Mouse (Mus musculus) limb, embryonic 12.5 days (tissue): Measurements from ENCODE around the gene 1700021F07Rik. TPM values are rescaled to one million over a fixed set of nuclear protein-coding genes. Genes with fewer than 3 reads are reported as not detected.

Experiments used
- ATAC-seq: fragments of 200-750 bp; cut with Nextera tagmentation; 2 replicates; pipeline ENCODE4 v1.8.0; 2017; ENCODE audit warnings: low read depth, moderate TSS enrichment; ENCODE audit not compliant: insufficient number of reproducible peaks, insufficient read depth, low FRiP score, low TSS enrichment
- H3K27ac ChIP-seq: fragments of 300-500 bp; sonication (generic); 2 replicates; pipeline ENCODE4 v1.5.1; 2016; ENCODE audit warnings: mild to moderate bottlenecking, moderate library complexity
- H3K27me3 ChIP-seq: fragments of 300-500 bp; sonication (generic); 2 replicates; pipeline ENCODE4 v1.6.1; 2016; ENCODE audit warnings: mild to moderate bottlenecking, moderate library complexity
- H3K36me3 ChIP-seq: fragments of 300-500 bp; sonication (generic); 2 replicates; pipeline ENCODE4 v1.6.1; 2016; ENCODE audit warnings: mild to moderate bottlenecking, moderate library complexity
- H3K4me1 ChIP-seq: fragments of 300-500 bp; sonication (generic); replicated peaks from 2 replicates; pipeline ENCODE4 v1.6.1; 2016
- H3K4me2 ChIP-seq: fragments of 300-500 bp; sonication (generic); 2 replicates; pipeline ENCODE4 v1.6.1; 2016; ENCODE audit warnings: mild to moderate bottlenecking, moderate library complexity
- H3K4me3 ChIP-seq: fragments of 300-500 bp; sonication (generic); replicated peaks from 2 replicates; pipeline ENCODE4 v1.5.1; 2016; ENCODE audit warnings: mild to moderate bottlenecking
- H3K9ac ChIP-seq: fragments of 300-500 bp; sonication (generic); replicated peaks from 2 replicates; pipeline ENCODE4 v1.6.1; 2016; ENCODE audit warnings: mild to moderate bottlenecking, moderate library complexity
- H3K9me3 ChIP-seq: fragments of 300-500 bp; sonication (generic); 2 replicates; pipeline ENCODE4 v1.6.1; 2016; ENCODE audit warnings: mild to moderate bottlenecking, moderate library complexity
- WGBS: fragments of 180-500 bp; shearing (Covaris S2); methylation state at CpG from one replicate; pipeline ENCODE4 v1.1.7; 2016; 5-methylcytosine and 5-hydroxymethylcytosine counted together
- polyA plus RNA-seq: library from polyadenylated mRNA; unstranded; fragments of >200 nt; fragmentation: Nextera tagmentation; extraction: Ambion mirVana; gene quantifications from 2 replicates; pipeline ENCODE4 v1.2.1, GENCODE M21; 2016

The 1700021F07Rik gene
- not detected in 2 replicates for polyA plus RNA-seq

DNA sequence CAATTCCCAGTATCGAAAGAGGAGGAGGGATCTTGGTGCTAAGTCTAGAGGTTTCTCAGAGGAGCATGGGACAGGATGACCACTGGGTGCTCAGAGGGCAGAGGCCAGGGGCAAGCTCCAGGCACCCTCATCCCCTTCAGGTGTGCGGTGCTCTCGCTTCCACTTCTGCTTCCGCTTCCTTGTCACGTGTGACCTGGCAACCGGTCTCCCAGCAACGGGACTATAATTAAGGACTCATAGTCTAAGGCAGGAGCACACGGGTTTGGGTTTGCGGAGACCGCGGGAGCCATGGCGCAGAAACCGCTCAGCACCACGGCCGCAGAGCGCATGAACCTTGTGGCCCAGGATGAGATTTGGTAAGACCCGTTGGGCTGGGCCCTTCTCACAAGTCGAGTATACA is at the start of gene 1700021F07Rik:
TSS of gene 1700021F07Rik (plus strand) at position 211 of the 400 bp plus-strand sequence.
- Histone ChIP-seq H3K9me3 (no peaks in the 10 kb centered on the region), H3K27ac (no peak within 1 kb of the TSS), H3K4me2 (no peak within 1 kb of the TSS), H3K9ac (no peak within 1 kb of the TSS), H3K36me3 (no peaks in the 10 kb centered on the region), H3K4me3 (no peak within 1 kb of the TSS), H3K27me3 (no peaks in the 10 kb centered on the region), H3K4me1 (peaks cover 13% of the 10 kb centered on the region)
- WGBS, result 91% methylated on average over 18 of the region's 18 CpGs
- ATAC-seq, result no peak

DNA sequence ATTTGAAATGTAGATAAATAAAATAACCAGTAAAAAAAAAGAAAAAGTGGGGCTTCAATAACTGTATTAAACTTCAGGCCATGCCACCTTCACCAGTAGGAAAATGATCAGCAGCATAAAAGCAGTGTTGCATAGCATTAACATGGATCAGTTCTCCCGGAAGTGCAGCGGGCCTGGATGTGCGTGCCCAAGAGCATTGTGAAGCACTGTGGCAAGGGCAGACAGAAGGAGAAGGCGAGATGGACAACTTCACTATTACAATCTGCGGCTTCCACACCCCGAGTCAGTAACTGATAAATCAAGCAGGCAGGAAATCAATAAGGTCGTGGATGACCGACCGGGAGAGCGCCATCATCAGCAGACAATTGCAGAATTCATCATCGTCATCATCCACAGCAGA is 49.2 kb upstream of the 1700021F07Rik start:
- WGBS, result 76% methylated on average over 11 of the region's 11 CpGs
- Histone ChIP-seq H3K27ac (no peak overlapping the region), H3K9ac (no peak overlapping the region), H3K4me2 (no peak overlapping the region), H3K4me3 (no peak overlapping the region), H3K27me3 (no peaks in the 10 kb centered on the region), H3K36me3 (no peaks in the 10 kb centered on the region), H3K4me1 (no peaks in the 10 kb centered on the region), H3K9me3 (no peaks in the 10 kb centered on the region)
- no peak for ATAC-seq

DNA sequence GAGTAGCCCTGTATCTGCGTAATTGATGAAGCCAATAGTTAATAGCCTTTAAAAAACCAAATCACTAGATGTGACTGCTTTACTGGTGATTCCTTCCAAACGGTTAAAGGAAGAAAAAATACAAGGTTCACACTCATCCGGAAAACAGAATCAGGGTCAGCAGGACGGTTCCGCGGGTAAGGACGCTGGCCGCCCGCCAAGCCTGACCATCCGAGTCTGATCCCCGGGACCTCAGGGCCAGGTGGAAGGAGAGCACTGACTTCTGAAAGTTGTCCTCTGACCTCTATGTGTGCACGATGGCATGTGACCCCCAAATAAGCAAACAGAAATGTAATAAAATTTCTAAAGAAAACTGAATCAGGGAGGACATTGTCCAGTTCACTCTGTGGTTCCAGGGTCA is 43.3 kb upstream of the 1700021F07Rik start:
- ATAC-seq, result no peak
- Histone ChIP-seq H3K4me1 (no peaks in the 10 kb centered on the region), H3K27me3 (no peaks in the 10 kb centered on the region), H3K36me3 (no peaks in the 10 kb centered on the region), H3K27ac (no peak overlapping the region), H3K4me2 (no peak overlapping the region), H3K9me3 (no peaks in the 10 kb centered on the region), H3K4me3 (no peak overlapping the region), H3K9ac (no peak overlapping the region)
- 90% methylated on average over 12 of the region's 12 CpGs for WGBS

DNA sequence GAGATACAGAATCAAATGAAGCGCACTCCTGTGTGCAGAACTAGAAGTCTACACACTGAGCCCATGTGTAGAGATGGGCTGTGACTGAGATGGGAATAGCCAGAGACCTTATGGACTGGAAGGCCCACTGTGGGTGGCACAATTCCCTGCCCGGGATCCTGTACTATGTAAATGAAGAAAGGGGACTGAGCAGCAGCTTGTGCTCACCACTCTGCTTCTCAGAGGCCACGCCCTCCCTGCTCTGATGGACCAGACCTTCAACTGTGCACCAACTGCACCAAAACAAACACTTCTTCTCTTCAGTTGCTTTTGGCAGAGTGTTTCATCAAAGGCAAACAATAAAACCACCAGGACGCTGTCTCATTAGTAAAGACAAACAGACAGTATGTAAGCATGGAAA is 37.9 kb upstream of the 1700021F07Rik start:
- no peak for ATAC-seq
- no peaks in the 10 kb centered on the region for H3K4me1 ChIP-seq
- H3K4me2 ChIP-seq, result no peak overlapping the region
- H3K36me3 ChIP-seq, result no peaks in the 10 kb centered on the region
- H3K27me3 ChIP-seq, result no peaks in the 10 kb centered on the region
- H3K9ac ChIP-seq, result no peak overlapping the region
- 89% methylated on average over 4 of the region's 4 CpGs for WGBS
- H3K27ac ChIP-seq, result no peak overlapping the region
- H3K9me3 ChIP-seq, result no peaks in the 10 kb centered on the region
- H3K4me3 ChIP-seq, result no peak overlapping the region

- Histone ChIP-seq H3K9ac (no peak overlapping the region), H3K27me3 (no peaks in the 10 kb centered on the region), H3K4me3 (no peak overlapping the region), H3K4me2 (no peak overlapping the region), H3K9me3 (0 out of 2 replicates have a peak, but pooled peaks cover 6% of the 10 kb centered on the region), H3K27ac (no peak overlapping the region), H3K4me1 (no peaks in the 10 kb centered on the region), H3K36me3 (no peaks in the 10 kb centered on the region)
- 95% methylated on average over 2 of the region's 2 CpGs for WGBS
- ATAC-seq, result no peak
Measured at GRCm38 (mm10) chr2:173499612-173500011, 22.8 kb upstream of the 1700021F07Rik start.

DNA sequence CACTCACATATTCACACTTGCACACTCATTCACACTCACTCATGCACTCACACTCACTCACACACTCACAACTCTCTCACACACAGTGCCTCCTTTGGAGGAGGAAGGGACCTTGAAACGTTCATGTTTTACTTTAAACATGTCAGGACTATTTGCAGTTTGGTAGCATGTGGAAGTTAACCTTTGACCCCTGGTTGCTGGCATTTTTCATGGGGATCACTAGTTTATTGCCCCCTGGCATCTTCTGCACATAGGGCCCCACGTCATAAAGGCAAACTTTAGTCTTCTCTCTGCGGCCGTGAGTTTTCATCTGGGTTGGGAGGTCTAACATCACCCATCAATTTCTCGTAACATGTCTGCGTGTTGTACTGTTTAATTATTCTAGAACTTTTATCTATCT is 8.4 kb upstream of the 1700021F07Rik start:
- H3K9ac ChIP-seq, result no peak overlapping the region
- no peak for ATAC-seq
- 58% methylated on average over 6 of the region's 6 CpGs for WGBS

GRCm38 (mm10) chr2:173515186-173515585 is 7.2 kb upstream of the 1700021F07Rik start:
- Histone ChIP-seq H3K27ac (no peak overlapping the region), H3K9me3 (peaks cover 8% of the 10 kb centered on the region), H3K27me3 (no peaks in the 10 kb centered on the region), H3K4me2 (no peak overlapping the region), H3K4me1 (no peaks in the 10 kb centered on the region), H3K36me3 (no peaks in the 10 kb centered on the region), H3K4me3 (no peak overlapping the region), H3K9ac (no peak overlapping the region)
- ATAC-seq, result peak; percentile 24; the same call in 1 of the 2 replicates
- WGBS, result 56% methylated on average over 6 of the region's 6 CpGs

More for the DNA sequence above, 8.4 kb upstream of the 1700021F07Rik start:
- peaks cover 12% of the 10 kb centered on the region for H3K9me3 ChIP-seq
- H3K36me3 ChIP-seq, result no peaks in the 10 kb centered on the region
- H3K4me3 ChIP-seq, result no peak overlapping the region
- no peaks in the 10 kb centered on the region for H3K4me1 ChIP-seq
- H3K27ac ChIP-seq, result no peak overlapping the region
- H3K27me3 ChIP-seq, result no peaks in the 10 kb centered on the region
- no peak overlapping the region for H3K4me2 ChIP-seq

DNA sequence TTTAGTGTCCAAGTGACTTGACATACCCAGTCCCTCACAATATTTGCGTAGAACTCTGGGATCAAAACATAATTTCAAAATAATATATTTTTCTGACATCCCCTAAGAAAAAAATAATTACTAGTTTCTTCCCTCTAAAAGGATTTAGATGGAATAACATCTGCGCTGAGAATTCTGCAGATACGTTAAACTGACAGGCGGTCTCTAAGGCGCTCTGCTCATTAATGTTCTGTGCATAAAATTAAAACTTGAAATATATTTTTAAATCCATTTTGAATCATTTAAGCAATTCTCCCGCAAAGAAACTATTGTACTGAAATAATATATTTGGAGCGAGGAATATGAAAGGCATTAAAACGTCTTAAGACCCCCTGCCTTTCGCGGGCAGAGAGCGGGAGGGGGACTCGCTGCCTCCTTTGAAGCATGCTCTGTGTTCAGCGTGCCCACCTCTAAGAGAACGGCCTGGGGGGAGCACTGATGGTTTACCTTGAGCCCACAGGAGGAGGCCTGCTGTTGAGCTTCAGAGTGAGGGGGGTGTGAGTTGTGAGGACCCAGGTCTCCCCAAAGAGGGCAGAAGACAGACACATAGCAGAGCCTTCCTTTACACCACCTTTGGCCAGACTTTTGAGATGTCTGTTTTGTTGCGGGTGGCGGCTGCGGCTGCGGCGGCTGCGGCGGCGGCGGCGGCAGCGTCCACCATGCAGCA is 6.1 kb upstream of the 1700021F07Rik start:
- H3K36me3 ChIP-seq, result no peaks in the 10 kb centered on the region
- H3K4me2 ChIP-seq, result no peak overlapping the region
- no peak for ATAC-seq
- H3K27ac ChIP-seq, result no peak overlapping the region
- no peak overlapping the region for H3K9ac ChIP-seq
- 85% methylated on average over 25 of the region's 25 CpGs for WGBS
- no peaks in the 10 kb centered on the region for H3K27me3 ChIP-seq
- H3K4me3 ChIP-seq, result no peak overlapping the region
- H3K4me1 ChIP-seq, result no peaks in the 10 kb centered on the region
- H3K9me3 ChIP-seq, result no peaks in the 10 kb centered on the region

DNA sequence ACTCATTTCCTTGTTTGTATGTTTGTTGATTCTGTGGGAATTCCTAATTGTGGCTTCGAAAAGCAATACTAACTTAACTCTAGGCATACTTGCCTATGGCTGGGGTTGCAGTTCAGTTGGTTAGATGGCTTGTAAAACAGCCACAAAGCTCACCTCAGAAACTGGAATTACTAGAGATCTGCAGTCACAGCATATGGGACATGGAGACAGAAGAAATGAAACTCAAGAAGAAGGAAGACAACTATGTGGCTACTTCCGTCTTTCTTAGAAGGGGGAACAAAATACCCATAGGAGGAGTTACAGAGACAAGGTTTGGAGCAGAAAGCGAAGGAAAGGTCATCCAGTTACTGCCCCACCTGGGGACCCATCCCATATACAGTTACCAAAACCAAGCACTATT is 6.1 kb downstream of the 1700021F07Rik start:
- Histone ChIP-seq H3K9ac (no peak overlapping the region), H3K27me3 (peaks cover 8% of the 10 kb centered on the region; the same call in 1 of the 2 replicates), H3K9me3 (no peaks in the 10 kb centered on the region), H3K27ac (no peak overlapping the region), H3K36me3 (no peaks in the 10 kb centered on the region), H3K4me3 (no peak overlapping the region), H3K4me2 (no peak overlapping the region), H3K4me1 (peaks cover 30% of the 10 kb centered on the region)
- ATAC-seq, result no peak
- 82% methylated on average over 3 of the region's 3 CpGs for WGBS

- no peak for ATAC-seq
- no peak overlapping the region for H3K4me2 ChIP-seq
Measured at GRCm38 (mm10) chr2:173532711-173533462, 10.5 kb downstream of the 1700021F07Rik start.

DNA sequence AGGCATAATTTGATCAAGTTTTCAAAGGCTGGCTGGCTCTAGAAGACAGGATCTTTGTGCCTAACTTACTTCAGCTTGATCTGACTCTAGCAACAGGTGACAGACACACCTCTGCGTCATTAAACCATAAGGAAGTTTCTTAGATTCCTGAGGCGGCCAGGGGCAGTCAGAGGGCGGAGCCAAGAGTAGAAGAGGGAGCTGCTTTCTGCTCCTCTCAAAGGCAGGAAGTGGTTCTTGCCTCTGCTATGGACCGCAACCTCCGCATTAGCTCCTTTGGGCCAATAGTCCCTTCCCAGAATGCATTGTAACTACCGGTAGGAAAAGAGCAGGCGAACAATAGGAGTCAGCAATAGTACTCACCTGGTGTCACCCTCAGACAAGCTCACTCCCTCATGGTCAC is 12.2 kb downstream of the 1700021F07Rik start:
- no peak for ATAC-seq
- H3K4me1 ChIP-seq, result peaks cover 31% of the 10 kb centered on the region
- H3K36me3 ChIP-seq, result no peaks in the 10 kb centered on the region
- H3K4me3 ChIP-seq, result no peak overlapping the region
- H3K27me3 ChIP-seq, result peaks cover 8% of the 10 kb centered on the region; the same call in 1 of the 2 replicates
- no peak overlapping the region for H3K9ac ChIP-seq
- H3K4me2 ChIP-seq, result no peak overlapping the region
- H3K9me3 ChIP-seq, result no peaks in the 10 kb centered on the region
- 70% methylated on average over 7 of the region's 7 CpGs for WGBS
- H3K27ac ChIP-seq, result no peak overlapping the region

More at GRCm38 (mm10) chr2:173532711-173533462, 10.5 kb downstream of the 1700021F07Rik start:
- Histone ChIP-seq H3K9ac (no peak overlapping the region), H3K9me3 (no peaks in the 10 kb centered on the region), H3K4me3 (no peak overlapping the region), H3K27me3 (peaks cover 8% of the 10 kb centered on the region; the same call in 1 of the 2 replicates), H3K36me3 (no peaks in the 10 kb centered on the region), H3K27ac (no peak overlapping the region), H3K4me1 (peaks cover 30% of the 10 kb centered on the region)
- 33% methylated on average over 15 of the region's 15 CpGs for WGBS
